Mouse (Mus musculus) lung, postnatal 10 days (tissue): ENCODE measurements at regions not wholly inside any gene's neighbourhood (a gene's known extent, or its start where the extent isn't known, plus 50 kb on each side); places are given as distances from the start of the nearest gene placed in this dataset.

Experiments used
- DNase-seq: peaks from one replicate; pipeline ENCODE4 v3.0.0; 2021

DNA sequence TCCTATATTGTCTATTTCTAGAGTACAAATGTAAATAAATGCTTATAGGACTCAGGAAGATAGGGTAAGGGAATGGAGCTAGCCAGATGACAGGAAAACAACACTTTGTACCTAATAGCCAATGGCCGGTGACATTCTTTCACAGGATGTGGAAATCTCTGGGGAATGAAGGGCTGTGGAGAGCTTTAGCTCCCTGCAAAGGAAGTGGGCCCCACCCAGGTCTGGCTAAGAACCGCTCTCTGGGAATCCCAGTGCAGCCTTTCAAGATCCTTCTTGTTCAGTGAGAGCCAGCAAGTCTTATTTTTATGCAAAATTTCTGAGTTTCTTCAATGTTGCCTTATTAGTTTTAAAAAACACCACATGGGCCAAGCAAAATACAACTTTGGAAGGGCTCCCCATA, 54.7 kb upstream of the Pappa2 start:
- DNase-seq: peak; percentile 21

DNA sequence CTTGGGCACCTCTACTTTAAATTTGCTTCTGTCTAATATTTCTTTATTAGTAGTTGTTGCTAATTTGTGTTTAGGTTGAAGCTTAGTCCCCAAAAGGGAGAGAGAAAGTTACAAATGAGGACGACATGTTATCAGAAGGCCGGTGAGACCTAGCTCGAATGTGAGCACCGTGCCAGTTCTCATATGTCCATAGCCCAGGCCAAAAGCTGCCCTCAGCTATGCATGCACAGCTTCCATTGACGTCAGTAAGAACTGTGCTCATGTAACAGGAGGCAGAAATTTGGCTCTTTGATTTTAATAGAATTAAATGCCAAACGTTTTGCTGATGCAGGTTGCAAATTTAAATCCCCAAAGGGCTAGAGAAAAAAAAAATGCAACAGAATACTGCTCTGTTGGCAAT, 56.1 kb upstream of the Pappa2 start:
- no peak for DNase-seq

GRCm38 (mm10) chr1:159045870-159046385, 65.6 kb upstream of the Pappa2 start:
- DNase-seq: no peak

DNA sequence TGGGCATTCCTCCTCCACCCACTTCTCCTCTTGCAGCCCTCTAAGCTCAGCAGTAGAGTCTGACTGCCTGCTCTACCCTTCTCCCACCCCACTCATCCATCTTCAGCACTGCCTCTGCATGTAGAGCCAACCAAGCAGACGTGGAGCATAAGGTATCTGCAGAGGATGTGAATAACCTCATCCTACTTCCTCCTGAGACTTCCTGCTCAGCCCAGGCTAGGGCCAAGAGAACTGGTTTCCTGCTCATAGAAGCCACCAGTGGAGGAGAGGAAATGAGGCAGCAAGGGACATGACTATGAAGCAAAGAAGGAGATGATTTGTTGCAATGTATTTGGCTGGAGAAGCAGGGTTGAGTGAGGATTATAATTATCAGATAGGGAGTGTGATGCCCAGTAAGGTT, 84.7 kb upstream of the Pappa2 start:
- DNase-seq: peak; percentile 2

DNA sequence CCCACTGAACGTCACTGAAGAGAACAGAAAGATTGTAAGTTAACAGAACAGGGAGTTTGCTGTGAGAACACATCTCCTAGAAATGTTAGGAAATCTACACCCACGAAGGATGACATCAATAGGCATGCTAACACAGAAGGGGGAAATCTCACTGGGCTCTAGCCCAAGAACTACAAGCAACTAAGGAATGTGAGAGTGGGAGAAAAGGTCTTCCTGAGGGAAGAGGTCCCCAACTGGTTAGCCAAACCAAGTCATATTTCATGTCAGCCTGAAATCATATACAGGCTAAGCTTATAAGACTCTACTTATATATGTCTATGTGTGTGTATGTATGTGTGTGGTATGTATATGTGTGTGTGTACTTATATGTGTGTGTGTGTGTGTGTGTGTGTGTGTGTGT, 118.9 kb upstream of the Pappa2 start:
- DNase-seq: peak; percentile 8

- DNase-seq: no peak
These were observed 109.9 kb upstream of the Cop1 start for GRCm38 (mm10) chr1:159122201-159122600.

DNA sequence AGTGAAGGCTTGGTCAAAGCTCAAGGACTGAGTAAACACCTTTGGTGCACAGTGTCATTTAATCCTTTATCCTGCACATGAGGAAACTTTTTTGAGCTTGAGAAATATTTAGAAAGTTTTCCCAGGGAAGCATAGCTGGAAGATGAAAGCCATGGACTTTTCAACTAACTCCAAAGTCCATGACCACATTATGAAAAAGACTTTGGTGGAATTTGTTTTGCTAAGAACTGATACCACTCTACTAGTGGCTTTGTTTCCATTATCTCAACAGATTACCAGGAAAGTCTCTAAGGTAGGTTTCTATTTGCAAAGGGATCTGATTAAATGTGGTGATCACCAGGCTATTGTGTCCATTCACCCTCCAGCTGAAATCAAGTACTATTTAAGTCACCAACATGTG, 107.2 kb upstream of the Cop1 start:
- DNase-seq: no peak

DNA sequence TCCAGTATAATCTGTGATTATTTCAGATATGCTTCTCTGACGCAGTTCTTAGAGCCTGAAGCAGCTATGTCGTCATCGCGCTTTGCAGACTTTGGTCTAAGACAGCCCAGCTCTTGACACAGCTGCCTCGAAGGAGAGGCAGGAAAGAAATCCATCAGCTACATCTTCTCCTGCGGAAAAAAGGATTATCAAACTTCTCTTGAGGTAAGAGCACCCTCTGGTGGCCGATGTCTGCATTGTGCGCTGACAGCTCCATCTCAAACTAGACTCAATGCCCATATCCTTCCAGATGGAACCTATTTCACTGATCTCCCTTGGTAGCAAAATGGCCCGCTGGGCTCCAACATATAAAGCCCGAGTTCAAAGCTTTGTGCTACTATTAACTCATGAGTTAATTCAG, 96.8 kb upstream of the Cop1 start:
- peak; percentile 81 for DNase-seq

- DNase-seq: no peak
These were observed 84.2 kb upstream of the Cop1 start for GRCm38 (mm10) chr1:159147788-159148497.

DNA sequence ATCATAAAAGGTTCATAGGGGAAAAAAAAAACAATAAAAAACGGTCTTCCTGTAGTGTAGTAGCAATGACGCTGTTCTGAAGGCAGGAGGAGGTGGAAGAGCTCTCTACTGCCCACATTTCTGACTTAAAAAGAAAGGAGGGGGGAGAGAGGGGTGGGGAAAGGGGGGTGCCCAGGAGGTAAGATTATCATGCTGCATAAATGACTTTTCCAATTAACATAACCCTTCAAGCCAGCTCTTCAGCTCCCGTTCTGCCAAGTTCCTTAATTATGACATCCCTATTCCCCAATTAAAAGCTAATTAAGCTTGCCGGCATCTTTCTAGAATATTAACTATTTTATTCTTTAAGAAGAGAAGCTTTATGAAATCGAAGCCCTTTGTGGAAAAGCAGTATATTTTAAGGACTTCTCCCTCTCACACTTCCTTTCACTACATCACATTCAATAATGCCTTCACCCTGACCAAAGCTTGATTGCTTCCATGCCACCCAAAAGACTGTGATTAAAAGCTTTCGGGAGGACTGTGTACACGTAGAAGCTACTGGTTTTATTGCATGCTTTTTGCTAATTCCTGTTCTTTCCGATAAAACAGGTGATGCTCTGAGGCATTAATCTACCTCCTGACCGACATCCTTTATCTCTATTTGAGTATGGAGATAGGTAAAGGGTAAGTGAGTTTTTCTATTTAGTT, 83.5 kb upstream of the Cop1 start:
- no peak for DNase-seq

- no peak for DNase-seq
These were observed 82.9 kb upstream of the Cop1 start for GRCm38 (mm10) chr1:159149207-159149606.

DNA sequence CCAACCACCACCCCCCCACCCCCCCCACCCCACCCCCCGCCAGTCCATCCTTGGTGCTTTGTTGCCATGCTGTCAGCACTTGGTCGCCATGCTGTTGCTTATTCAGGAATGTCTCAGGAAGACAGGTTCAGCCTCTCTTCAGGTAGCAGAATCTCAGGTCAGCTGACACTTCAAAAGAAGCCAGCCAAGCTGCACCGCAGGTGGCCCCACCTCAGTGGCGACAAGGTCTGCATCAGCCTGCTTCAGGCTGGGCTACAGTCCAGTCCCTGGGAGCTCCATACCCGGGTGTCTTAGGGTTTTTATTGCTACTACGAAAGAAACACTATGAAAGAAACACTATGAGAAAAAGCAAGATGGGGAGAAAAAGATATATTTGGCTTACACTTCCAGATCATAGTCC, 82.4 kb upstream of the Cop1 start:
- DNase-seq: no peak

GRCm38 (mm10) chr1:159150351-159150750, 81.8 kb upstream of the Cop1 start:
- DNase-seq: no peak

- no peak for DNase-seq
These were observed 75.7 kb upstream of the Cop1 start for GRCm38 (mm10) chr1:159156428-159156827.

GRCm38 (mm10) chr1:159160035-159160960, 71.8 kb upstream of the Cop1 start:
- DNase-seq: no peak

GRCm38 (mm10) chr1:159163113-159163885, 68.8 kb upstream of the Cop1 start:
- DNase-seq: peak; percentile 79

DNA sequence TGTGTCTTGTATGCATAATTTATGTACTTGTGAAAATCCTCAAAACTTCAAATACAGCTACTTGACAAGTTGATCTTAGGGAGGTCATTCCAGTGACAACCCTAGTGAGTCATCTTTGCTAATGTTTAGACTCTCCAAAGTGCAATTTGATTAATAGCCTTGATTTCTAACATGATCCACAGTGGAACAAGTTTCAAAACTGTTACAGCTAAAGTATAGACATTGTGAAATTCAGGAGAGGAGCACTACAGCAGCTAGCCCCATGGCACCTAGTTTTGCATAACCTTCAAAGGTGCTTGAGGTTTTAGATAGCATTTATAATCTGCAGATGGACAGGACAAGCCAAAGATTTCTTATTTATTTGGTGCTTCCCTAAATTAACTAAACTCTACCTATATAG, 50.1 kb upstream of the Cop1 start:
- DNase-seq: no peak
